Mouse (Mus musculus) liver, embryonic 15.5 days (tissue): ENCODE results near the gene Cript. TPM values are rescaled to one million over a fixed set of nuclear protein-coding genes. Genes with fewer than 3 reads are reported as not detected.

ENCODE experiments used
- ATAC-seq: fragments of 200-750 bp; cut with Nextera tagmentation; 2 replicates; pipeline ENCODE4 v1.8.0; 2017; ENCODE audit warnings: moderate number of reproducible peaks, mild to moderate bottlenecking, moderate library complexity; ENCODE audit not compliant: insufficient read depth
- H3K27ac ChIP-seq: fragments of 300-500 bp; sonication (generic); replicated peaks from 2 replicates; pipeline ENCODE4 v1.5.1; 2015; ENCODE audit warnings: mild to moderate bottlenecking, inconsistent platforms
- H3K27me3 ChIP-seq: fragments of 300-500 bp; sonication (generic); 2 replicates; pipeline ENCODE4 v1.6.1; 2015; ENCODE audit warnings: mild to moderate bottlenecking, inconsistent platforms
- H3K36me3 ChIP-seq: fragments of 300-500 bp; sonication (generic); replicated peaks from 2 replicates; pipeline ENCODE4 v1.6.1; 2015; ENCODE audit warnings: moderate library complexity, mild to moderate bottlenecking, inconsistent platforms
- H3K4me1 ChIP-seq: fragments of 300-500 bp; sonication (generic); replicated peaks from 2 replicates; pipeline ENCODE4 v1.6.1; 2015; ENCODE audit warnings: inconsistent platforms
- H3K4me2 ChIP-seq: fragments of 300-500 bp; sonication (generic); 2 replicates; pipeline ENCODE4 v1.6.1; 2015; ENCODE audit warnings: moderate library complexity, mild to moderate bottlenecking, inconsistent platforms
- H3K4me3 ChIP-seq: fragments of 300-500 bp; sonication (generic); replicated peaks from 2 replicates; pipeline ENCODE4 v1.5.1; 2015; ENCODE audit warnings: mild to moderate bottlenecking, inconsistent platforms
- H3K9ac ChIP-seq: fragments of 300-500 bp; sonication (generic); 2 replicates; pipeline ENCODE4 v1.6.1; 2015; ENCODE audit warnings: moderate library complexity, mild to moderate bottlenecking, inconsistent platforms
- H3K9me3 ChIP-seq: fragments of 300-500 bp; sonication (generic); replicated peaks from 2 replicates; pipeline ENCODE4 v1.6.1; 2016; ENCODE audit warnings: inconsistent platforms
- whole genome bisulfite sequencing: fragments of 180-500 bp; shearing (Covaris S2); methylation state at CpG from one replicate; pipeline ENCODE4 v1.1.7; 2015; ENCODE audit warnings: mixed read lengths; ENCODE audit not compliant: insufficient replicate concordance; 5-methylcytosine and 5-hydroxymethylcytosine counted together
- polyA plus RNA-seq: library from polyadenylated mRNA; unstranded; fragments of >200 nt; fragmentation: Nextera tagmentation; extraction: Ambion mirVana; gene quantifications from 2 replicates; pipeline ENCODE4 v1.2.1, GENCODE M21; 2015

Gene Cript
- polyA plus RNA-seq, 1 experiment from 2014 or later = 62.5 TPM

DNA sequence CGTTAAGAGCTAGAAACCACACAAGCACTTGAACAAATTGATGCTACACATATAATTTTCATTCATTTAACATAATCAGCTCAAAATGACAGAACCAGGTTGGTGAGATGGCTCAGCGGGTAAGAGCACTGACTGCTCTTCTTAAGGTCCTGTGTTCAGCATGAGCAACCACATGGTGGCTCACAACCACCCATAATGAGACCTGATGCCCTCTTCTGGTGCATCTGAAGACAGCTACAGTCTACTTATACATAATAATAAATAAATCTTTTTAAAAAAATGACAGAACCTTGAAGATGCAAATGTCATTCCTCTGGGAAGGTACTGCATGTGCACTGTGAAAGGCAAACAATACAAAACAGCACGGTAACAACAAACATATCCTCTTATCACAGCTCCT, 16.4 kb upstream of the Cript start:
- no peaks in the 10 kb centered on the region for H3K9me3 ChIP-seq
- H3K36me3 ChIP-seq = peaks cover 4% of the 10 kb centered on the region; the same call in 1 of the 2 replicates
- no peak for ATAC-seq
- no peak overlapping the region for H3K4me3 ChIP-seq
- 80% methylated on average over 3 of the region's 3 CpGs for WGBS
- no peak overlapping the region for H3K4me2 ChIP-seq
- no peak overlapping the region for H3K9ac ChIP-seq
- no peak overlapping the region for H3K27ac ChIP-seq
- H3K27me3 ChIP-seq = no peaks in the 10 kb centered on the region
- no peaks in the 10 kb centered on the region for H3K4me1 ChIP-seq

- Histone ChIP-seq H3K27me3 (no peaks in the 10 kb centered on the region), H3K27ac (no peak overlapping the region), H3K4me1 (no peaks in the 10 kb centered on the region), H3K4me3 (no peak overlapping the region), H3K9ac (no peak overlapping the region), H3K9me3 (no peaks in the 10 kb centered on the region), H3K4me2 (no peak overlapping the region), H3K36me3 (peaks cover 6% of the 10 kb centered on the region)
- ATAC-seq = no peak
- WGBS = 68% methylated on average over 13 of the region's 13 CpGs
These were observed 13.9 kb upstream of the Cript start for GRCm38 (mm10) chr17:87011301-87012019.

GRCm38 (mm10) chr17:87019692-87020091, 5.7 kb upstream of the Cript start:
- Histone ChIP-seq H3K9ac (no peak overlapping the region), H3K4me3 (no peak overlapping the region), H3K27ac (no peak overlapping the region), H3K4me2 (no peak overlapping the region), H3K4me1 (peaks cover 11% of the 10 kb centered on the region), H3K27me3 (no peaks in the 10 kb centered on the region), H3K36me3 (peaks cover 11% of the 10 kb centered on the region; the same call in 1 of the 2 replicates), H3K9me3 (no peaks in the 10 kb centered on the region)
- 64% methylated on average over 5 of the region's 5 CpGs for WGBS
- ATAC-seq = no peak

DNA sequence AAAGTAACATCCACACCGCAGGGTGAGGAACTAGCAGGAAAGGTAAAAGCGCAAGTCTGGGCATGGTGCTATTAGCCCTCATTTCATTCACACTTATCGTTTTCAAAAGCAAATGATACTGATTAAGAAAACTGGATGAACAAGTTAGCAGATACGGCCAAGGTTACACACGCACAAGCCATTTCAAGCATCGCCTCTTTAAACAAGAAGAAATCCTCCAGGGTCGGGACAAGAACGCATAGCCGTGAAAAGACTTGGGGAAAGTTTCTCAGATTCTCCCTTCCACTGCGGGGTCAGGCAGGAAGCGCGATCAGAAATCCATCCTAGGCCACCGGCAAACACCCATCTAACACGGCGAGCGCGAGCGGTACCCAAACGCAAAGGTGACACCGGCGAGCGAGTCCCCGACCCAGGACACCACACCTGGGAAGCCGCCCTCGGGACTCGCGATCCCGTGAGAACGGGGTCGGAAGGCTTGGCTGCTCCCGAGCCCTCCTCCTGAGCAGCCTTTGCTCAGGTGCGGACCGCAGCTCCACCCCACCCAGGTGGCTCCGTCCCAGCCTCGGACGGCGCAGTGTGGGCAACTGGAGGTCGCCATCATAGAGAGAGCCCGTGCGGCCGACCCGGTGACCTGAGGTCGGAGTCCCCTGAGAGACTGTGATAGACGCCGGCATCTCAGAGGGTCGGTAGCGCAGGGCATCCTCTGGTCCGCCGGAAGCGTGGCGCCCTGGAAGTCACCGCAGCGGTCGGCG, 683 bp upstream of the Cript start:
- Histone ChIP-seq H3K9ac (peak overlapping the region; percentile 75), H3K9me3 (no peaks in the 10 kb centered on the region), H3K27me3 (no peaks in the 10 kb centered on the region), H3K4me2 (peak overlapping the region; percentile 96), H3K4me1 (peaks cover 25% of the 10 kb centered on the region), H3K4me3 (peak overlapping the region; percentile 93), H3K36me3 (peaks cover 10% of the 10 kb centered on the region), H3K27ac (no peak overlapping the region)
- peak; percentile 61 for ATAC-seq
- WGBS = 1% methylated on average over 55 of the region's 55 CpGs

DNA sequence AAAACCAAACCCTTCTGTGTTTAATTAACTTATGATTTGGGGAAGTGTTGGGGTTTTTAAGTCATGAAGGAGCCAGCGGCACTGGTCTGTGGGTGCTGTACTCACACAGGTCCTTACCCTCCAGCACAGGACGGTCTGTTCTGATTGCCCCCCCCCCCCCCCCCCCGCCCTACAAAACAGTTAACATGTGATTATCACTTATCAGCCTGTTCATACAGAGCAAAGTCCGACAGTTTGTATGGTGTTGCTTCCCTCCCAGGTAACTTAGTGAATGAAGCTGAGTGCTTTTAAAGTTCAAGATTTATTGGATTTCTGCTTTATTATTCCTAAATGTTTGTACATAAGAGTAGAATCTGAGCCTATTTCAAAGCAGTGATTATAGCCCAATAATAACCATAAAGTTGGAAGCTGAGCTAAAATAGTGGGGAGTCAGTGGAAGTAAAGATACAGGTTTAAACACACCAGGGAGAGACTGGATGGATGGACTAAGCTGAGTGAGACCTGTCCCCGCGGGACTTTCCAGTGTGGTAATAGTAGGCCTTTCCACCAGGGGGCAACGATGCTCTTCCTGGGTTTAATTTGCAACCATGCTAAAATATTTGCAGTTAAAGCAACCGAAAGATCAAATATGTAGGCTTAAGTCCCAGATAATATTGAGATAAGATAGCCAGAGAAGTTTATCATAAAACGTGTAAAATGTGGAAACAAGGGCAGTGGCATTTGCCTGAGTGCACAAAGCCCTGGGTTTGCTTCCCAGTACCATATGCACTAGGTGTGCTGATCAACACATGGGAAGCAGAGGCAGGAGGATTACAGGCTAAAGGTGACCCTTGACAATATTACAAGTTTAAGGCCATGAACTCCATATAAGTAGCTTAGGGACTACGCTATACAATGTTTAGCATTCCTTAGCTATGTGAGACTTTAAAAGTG, 11.1 kb downstream of the Cript start:
- peaks cover 26% of the 10 kb centered on the region for H3K36me3 ChIP-seq
- H3K9me3 ChIP-seq = no peaks in the 10 kb centered on the region
- no peak overlapping the region for H3K27ac ChIP-seq
- H3K27me3 ChIP-seq = no peaks in the 10 kb centered on the region
- no peak overlapping the region for H3K4me2 ChIP-seq
- H3K9ac ChIP-seq = no peak overlapping the region
- H3K4me3 ChIP-seq = no peak overlapping the region
- H3K4me1 ChIP-seq = no peaks in the 10 kb centered on the region
- ATAC-seq = no peak
- 38% methylated on average over 10 of the region's 10 CpGs for WGBS

DNA sequence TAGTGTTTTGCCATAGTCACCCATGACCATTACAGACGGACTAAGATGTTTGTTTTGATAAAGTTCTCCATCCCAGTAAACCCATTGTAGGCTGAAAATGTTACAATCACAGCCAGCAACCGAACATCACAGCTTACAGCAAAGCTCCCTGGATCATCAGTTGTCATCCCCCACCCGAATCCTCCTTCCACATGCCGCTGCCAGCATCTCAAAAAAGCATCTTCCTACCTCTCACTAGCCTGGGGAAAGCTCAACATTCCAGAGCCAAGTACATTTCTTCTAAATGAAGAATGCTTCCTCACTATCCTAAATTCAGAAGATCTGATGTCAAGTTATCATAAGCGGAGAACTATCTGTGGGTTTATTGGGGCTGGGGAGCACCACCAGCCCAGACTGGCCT, 13.1 kb downstream of the Cript start:
- Histone ChIP-seq H3K36me3 (peaks cover 16% of the 10 kb centered on the region), H3K4me2 (no peak overlapping the region), H3K4me1 (no peaks in the 10 kb centered on the region), H3K27ac (no peak overlapping the region), H3K9me3 (no peaks in the 10 kb centered on the region), H3K9ac (no peak overlapping the region), H3K4me3 (no peak overlapping the region), H3K27me3 (no peaks in the 10 kb centered on the region)
- ATAC-seq = no peak
- WGBS = 73% methylated on average over 5 of the region's 5 CpGs

DNA sequence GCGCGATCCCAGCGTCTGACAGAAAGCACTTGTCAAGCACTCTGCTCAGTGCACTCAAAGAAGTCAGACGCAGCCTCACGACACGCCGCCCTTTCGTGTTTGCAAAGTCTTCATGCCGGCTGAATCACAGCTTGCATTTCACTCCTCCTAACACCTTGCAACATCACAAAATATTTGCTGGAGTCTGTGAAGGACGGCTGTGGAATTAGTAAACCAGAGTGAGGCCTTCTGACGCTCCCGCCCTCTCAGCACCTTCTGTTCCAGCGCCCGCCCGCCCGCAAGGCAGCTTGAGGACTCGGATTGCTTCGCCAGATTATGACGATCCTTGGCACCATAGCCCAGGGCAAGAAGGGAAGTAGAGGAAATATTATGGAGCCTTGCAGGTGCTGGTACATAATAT, 16.4 kb downstream of the Cript start:
- ATAC-seq = no peak
- no peak overlapping the region for H3K27ac ChIP-seq
- no peak overlapping the region for H3K9ac ChIP-seq
- H3K36me3 ChIP-seq = no peaks in the 10 kb centered on the region; the same call in none of the 2 replicates
- no peaks in the 10 kb centered on the region for H3K27me3 ChIP-seq
- no peaks in the 10 kb centered on the region for H3K4me1 ChIP-seq
- WGBS = 71% methylated on average over 19 of the region's 19 CpGs
- no peaks in the 10 kb centered on the region for H3K9me3 ChIP-seq
- H3K4me3 ChIP-seq = no peak overlapping the region
- H3K4me2 ChIP-seq = no peak overlapping the region

DNA sequence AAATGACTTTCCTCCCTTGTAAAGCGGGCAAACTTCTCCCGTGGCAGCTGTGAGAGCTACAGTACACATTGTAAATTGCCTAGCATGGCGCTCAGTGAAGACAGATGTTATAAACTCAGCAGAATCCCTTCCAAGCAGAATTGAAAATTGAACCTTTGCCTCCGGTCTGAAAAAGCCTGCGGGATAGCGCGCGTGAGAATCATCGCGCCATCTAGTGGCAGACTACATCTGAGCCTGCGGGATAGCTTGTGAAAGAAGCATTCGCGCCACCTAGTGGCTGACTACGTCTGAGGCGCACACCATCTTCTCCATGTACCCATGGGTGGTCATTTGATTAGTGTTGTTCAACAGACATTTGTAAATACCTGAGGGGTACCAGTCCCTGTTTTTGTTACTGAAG, 19.0 kb downstream of the Cript start:
- Histone ChIP-seq H3K9me3 (no peaks in the 10 kb centered on the region), H3K27me3 (no peaks in the 10 kb centered on the region), H3K4me2 (no peak overlapping the region), H3K27ac (no peak overlapping the region), H3K36me3 (no peaks in the 10 kb centered on the region), H3K9ac (no peak overlapping the region), H3K4me1 (no peaks in the 10 kb centered on the region), H3K4me3 (no peak overlapping the region)
- 0 out of 2 replicates have a peak, but pooled peaks have one; percentile 28 for ATAC-seq
- 2% methylated on average over 15 of the region's 15 CpGs for WGBS

DNA sequence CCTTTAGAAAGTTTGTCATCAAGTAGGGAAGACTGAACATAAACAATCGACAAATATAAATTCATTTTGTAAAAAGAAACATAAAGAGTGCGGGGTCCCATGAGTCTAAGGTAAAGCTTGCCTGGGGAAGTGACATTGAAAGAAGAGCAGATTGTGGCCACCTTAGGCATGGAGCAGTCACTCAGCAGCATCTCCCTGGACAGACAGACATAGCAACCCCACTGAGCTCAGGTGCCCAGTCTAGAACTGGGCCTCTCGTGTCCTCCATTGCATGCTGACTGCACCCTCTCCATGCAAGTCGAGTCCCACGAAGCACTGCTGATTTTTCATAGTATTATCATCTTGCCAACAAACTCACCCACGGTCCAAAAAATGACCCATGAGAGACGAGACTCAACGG, 19.4 kb downstream of the Cript start:
- Histone ChIP-seq H3K36me3 (no peaks in the 10 kb centered on the region), H3K9me3 (no peaks in the 10 kb centered on the region), H3K27me3 (no peaks in the 10 kb centered on the region), H3K9ac (no peak overlapping the region), H3K27ac (no peak overlapping the region), H3K4me1 (no peaks in the 10 kb centered on the region), H3K4me3 (no peak overlapping the region), H3K4me2 (no peak overlapping the region)
- no peak for ATAC-seq
- 66% methylated on average over 8 of the region's 8 CpGs for WGBS

- no peaks in the 10 kb centered on the region for H3K9me3 ChIP-seq
- no peak overlapping the region for H3K9ac ChIP-seq
- no peaks in the 10 kb centered on the region for H3K4me1 ChIP-seq
- ATAC-seq = no peak
- no peak overlapping the region for H3K4me2 ChIP-seq
- WGBS = 43% methylated on average over 5 of the region's 5 CpGs
- H3K36me3 ChIP-seq = no peaks in the 10 kb centered on the region
- no peak overlapping the region for H3K4me3 ChIP-seq
- H3K27ac ChIP-seq = no peak overlapping the region
- H3K27me3 ChIP-seq = no peaks in the 10 kb centered on the region
These were observed 24.3 kb downstream of the Cript start for GRCm38 (mm10) chr17:87049696-87050095.
